21 mouse cellular contexts compared by ENCODE assay signal in genomic region chr5:77477794-77478193, GRCm38 (mm10).
DNase-seq lines count a peak whose midpoint lies in the region; ATAC-seq and TF ChIP-seq lines count a peak whose summit lies in the region.
"Had no signal": no experiment of that assay in that cellular context is flagged by ENCODE, and none has a peak within 500 bp of the region (broad histone marks: within the 10 kb centered on the region; RNA-seq: fewer than 3 reads in every experiment).

No protein-coding gene starts in this region.

- TF ChIP-seq CTCF in cerebellum, adult 2 months (IDR thresholded peaks at IDR 0.05; ENCODE audit: borderline replicate concordance, insufficient read depth, low read depth, low read length), result no peak
- no peak; the same call in 1 of the 2 replicates for TF ChIP-seq CTCF in left cerebral cortex, adult 2 months (IDR thresholded peaks at IDR 0.05)

- H3K27ac ChIP-seq in cerebellum, adult 2 months (ENCODE audit: insufficient read depth, low read length), result no peak overlapping the region
- no peak overlapping the region; the same call in 1 of the 2 replicates for H3K27ac ChIP-seq in left cerebral cortex, adult 2 months
- no peak overlapping the region for H3K27ac ChIP-seq in neural tube, embryonic 15.5 days (replicated peaks)
- H3K27ac ChIP-seq: embryonic facial prominence, embryonic 10.5 days; forebrain, embryonic 12.5 days; heart, adult 2 months; limb, embryonic 13.5 days; liver, embryonic 13.5 days; macrophage; midbrain, embryonic 10.5 days; neural tube, embryonic 12.5 days had no signal

- no peak for TF ChIP-seq POLR2A in cerebellum, adult 2 months (IDR thresholded peaks at IDR 0.05; ENCODE audit: borderline replicate concordance, insufficient read depth, low read length)

- ATAC-seq in neural tube, embryonic 15.5 days (ENCODE audit: low FRiP score), result no peak

- H3K36me3 ChIP-seq in neural tube, embryonic 15.5 days, result no peaks in the 10 kb centered on the region
- H3K36me3 ChIP-seq: embryonic facial prominence, embryonic 10.5 days; forebrain, embryonic 12.5 days; limb, embryonic 13.5 days; liver, embryonic 13.5 days; midbrain, embryonic 10.5 days; neural tube, embryonic 12.5 days had no signal

- no peaks in the 10 kb centered on the region for H3K9me3 ChIP-seq in neural tube, embryonic 15.5 days (replicated peaks)
- H3K9me3 ChIP-seq: embryonic facial prominence, embryonic 10.5 days; forebrain, embryonic 12.5 days; limb, embryonic 13.5 days; liver, embryonic 13.5 days; midbrain, embryonic 10.5 days; neural tube, embryonic 12.5 days had no signal

- H3K4me3 ChIP-seq in cerebellum, adult 2 months (replicated peaks; ENCODE audit: insufficient read depth, low read depth, low read length), result no peak overlapping the region
- no peak overlapping the region for H3K4me3 ChIP-seq in left cerebral cortex, adult 2 months
- H3K4me3 ChIP-seq in neural tube, embryonic 15.5 days (replicated peaks), result no peak overlapping the region
- H3K4me3 ChIP-seq: embryonic facial prominence, embryonic 10.5 days; forebrain, embryonic 12.5 days; heart, adult 2 months; limb, embryonic 13.5 days; liver, embryonic 13.5 days; midbrain, embryonic 10.5 days; neural tube, embryonic 12.5 days had no signal

- no peak overlapping the region for H3K4me2 ChIP-seq in neural tube, embryonic 15.5 days
- H3K4me2 ChIP-seq: forebrain, embryonic 12.5 days; limb, embryonic 13.5 days; liver, embryonic 13.5 days; lung, embryonic 14.5 days; neural tube, embryonic 12.5 days had no signal

- intact Hi-C loops in left cerebral cortex, adult 2 months (cut with DNase I), result no loop called here
- intact Hi-C loops in left cerebral cortex, postnatal 4 days (cut with DNase I), result no loop called here
- intact Hi-C loops in heart, postnatal 14 days (cut with DNase I), result no loop called here

- H3K9ac ChIP-seq in neural tube, embryonic 15.5 days (replicated peaks), result no peak overlapping the region
- H3K9ac ChIP-seq: forebrain, embryonic 12.5 days; limb, embryonic 13.5 days; liver, embryonic 13.5 days; lung, embryonic 14.5 days; neural tube, embryonic 12.5 days had no signal

- WGBS in cerebellum, adult 2 months, result 19% methylated on average over 9 of the region's 9 CpGs
- WGBS in neural tube, embryonic 15.5 days, result 80% methylated on average over 9 of the region's 9 CpGs

- no peaks in the 10 kb centered on the region for H3K27me3 ChIP-seq in cerebellum, adult 2 months (ENCODE audit: control insufficient read depth, insufficient read depth, low read length)
- no peaks in the 10 kb centered on the region for H3K27me3 ChIP-seq in neural tube, embryonic 15.5 days (replicated peaks)
- H3K27me3 ChIP-seq: forebrain, embryonic 12.5 days; limb, embryonic 13.5 days; liver, embryonic 13.5 days; neural tube, embryonic 12.5 days had no signal

- no peaks in the 10 kb centered on the region for H3K4me1 ChIP-seq in cerebellum, adult 2 months (ENCODE audit: control insufficient read depth, insufficient read depth, low read length)
- no peaks in the 10 kb centered on the region for H3K4me1 ChIP-seq in neural tube, embryonic 15.5 days
- H3K4me1 ChIP-seq: embryonic facial prominence, embryonic 10.5 days; forebrain, embryonic 12.5 days; limb, embryonic 13.5 days; liver, embryonic 13.5 days; midbrain, embryonic 10.5 days; neural tube, embryonic 12.5 days had no signal

- DNase-seq in cerebellum, postnatal 10 days, result peak; percentile 65 to 72
- no peak for DNase-seq in cerebellum, adult 2 months
- peak; percentile 25 to 37 for DNase-seq in left cerebral cortex, adult 18-20 months (ENCODE audit: low spot score in 2 of 2)
- no peak for DNase-seq in left cerebral cortex, adult 2 months (ENCODE audit: extremely low spot score in 1 of 2, low spot score in 2 of 2)
- peak; percentile 66 for DNase-seq in brain, adult 2 months (ENCODE audit: low read depth, low spot score)
- peak; percentile 30 for DNase-seq in left cerebral cortex, postnatal 4 days
- DNase-seq in heart, postnatal 14 days, result no peak
- DNase-seq: adrenal gland, postnatal 10 days; cerebellum, adult 11-12 months; gastrocnemius, postnatal 25 days; heart, adult 2 months; kidney, adult 11 months; liver, embryonic 13.5 days; lung, embryonic 14.5 days had no signal

Comparison
In these comparisons a context has a peak if more than half of its experiments do, and no peak if none do; other contexts are left out.
1. DNase-seq: peak in cerebellum, postnatal 10 days (2 of 2), left cerebral cortex, adult 18-20 months (2 of 2), brain, adult 2 months (single experiment) and left cerebral cortex, postnatal 4 days (single experiment); none in cerebellum, adult 2 months (0 of 2), left cerebral cortex, adult 2 months (0 of 2) and heart, postnatal 14 days (0 of 2).